Mouse (Mus musculus): ENCODE measurements around the gene N4bp2l1. TPM values are rescaled to one million over a fixed set of nuclear protein-coding genes. Genes with fewer than 3 reads are reported as not detected.

The N4bp2l1 gene
- polyA plus RNA-seq (2012; rRNA removed), result 23.7 and 24.2 TPM in 2 replicates

DNA sequence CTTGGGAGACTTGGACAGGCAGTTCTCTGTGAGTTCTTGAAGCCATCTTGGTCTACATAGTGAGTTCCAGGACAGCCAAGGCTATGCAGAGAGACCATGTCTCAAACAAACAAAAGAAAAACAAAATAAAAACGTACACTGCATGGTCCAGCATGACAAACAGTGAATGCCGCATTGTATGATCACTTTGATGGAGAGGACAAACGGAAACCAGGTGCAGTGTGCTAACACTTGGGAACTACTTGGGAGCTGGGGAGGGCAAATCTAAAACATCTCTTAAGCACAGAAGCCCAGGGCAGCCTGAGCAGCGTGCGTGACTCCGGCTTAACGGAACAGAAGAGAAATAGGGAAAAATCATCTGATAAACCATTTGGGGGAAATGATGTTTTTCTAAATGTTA is at the start of gene N4bp2l1:
TSS of gene N4bp2l1 (minus strand) at position 101 of the 400 bp plus-strand sequence.

DNA sequence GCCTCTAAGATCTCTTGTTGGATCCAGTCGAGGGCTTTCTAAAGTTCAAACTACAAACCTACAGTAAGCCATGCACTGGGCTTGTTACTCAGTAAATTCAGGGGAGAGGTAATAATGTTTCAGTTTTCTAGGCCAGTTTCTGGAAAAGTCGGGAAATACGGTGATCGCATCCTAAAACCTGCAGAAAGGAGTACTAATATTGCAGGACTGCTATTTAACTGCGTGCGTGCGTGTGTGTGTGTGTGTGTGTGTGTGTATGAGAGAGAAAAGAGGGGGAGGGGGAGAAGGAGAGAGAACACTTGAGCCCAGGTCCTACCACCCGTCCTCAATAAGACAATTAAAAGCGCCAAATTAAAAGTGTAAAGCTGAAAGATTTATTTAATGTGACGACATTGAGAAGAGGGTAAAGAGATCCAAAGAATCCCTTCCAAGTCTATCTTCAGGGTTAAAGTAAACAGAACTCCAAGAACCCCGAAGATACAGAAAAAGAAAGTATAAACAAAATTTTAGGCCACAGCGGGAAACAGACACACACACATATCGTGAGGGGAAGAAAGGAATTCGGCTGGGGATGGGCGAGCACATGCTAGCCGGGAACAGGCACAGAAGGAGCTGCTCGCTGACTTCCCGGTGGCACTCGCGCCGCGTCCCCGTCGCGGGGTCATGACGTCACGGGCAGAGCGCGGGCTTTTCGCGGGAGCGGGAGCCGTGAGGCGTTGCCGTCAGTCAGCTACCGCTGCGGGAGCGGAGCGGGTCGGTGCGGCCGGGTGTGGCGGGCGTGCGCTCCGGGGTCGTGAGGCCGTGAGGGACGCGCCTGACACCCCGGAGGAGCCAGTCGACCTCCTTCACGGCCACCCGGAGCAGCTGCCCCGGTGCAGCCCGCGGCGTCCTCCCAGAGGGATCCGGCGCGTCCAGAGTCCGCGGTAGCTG is 74.8 kb downstream of the N4bp2l1 start, which contains the start of gene Brca2:
TSS of gene Brca2 (plus strand) at position 694 of the 930 bp plus-strand sequence.

Other genes starting within 250 kb of the N4bp2l1 start
- 0.12 and 0.16 TPM in 2 replicates for gene Zar1l, start 79.0 kb downstream of the N4bp2l1 start, polyA plus RNA-seq (2012; rRNA removed)
- gene Brca2, start 74.6 kb downstream of the N4bp2l1 start, polyA plus RNA-seq (2012; rRNA removed), result 11.0 and 12.7 TPM in 2 replicates
- 30.5 and 33.8 TPM in 2 replicates for gene N4bp2l2, start 69.0 kb upstream of the N4bp2l1 start, polyA plus RNA-seq (2012; rRNA removed)
- 36.2 and 37.3 TPM in 2 replicates for gene Pds5b, start 76.6 kb upstream of the N4bp2l1 start, polyA plus RNA-seq (2012; rRNA removed)

All from central nervous system, embryonic 18 days (tissue).